ENCODE assay signal across 8 mouse cellular contexts in genomic region chr6:124828868-124829798, GRCm38 (mm10). TPM values are rescaled to one million over a fixed set of nuclear protein-coding genes. Genes with fewer than 3 reads are reported as not detected.
DNase-seq lines count a peak whose midpoint lies in the region; ATAC-seq lines count a peak whose summit lies in the region.

Gene Usp5 (minus strand): TSS chr6:124829484.
Gene Cdca3 (plus strand): TSS chr6:124829547.

- peak; percentile 94 for ATAC-seq in intestine, embryonic 14.5 days (replicated peaks; ENCODE audit: low FRiP score, low TSS enrichment, low read depth)

- WGBS in intestine, embryonic 14.5 days = under 1% methylated on average over 55 of the region's 55 CpGs

- H3K36me3 ChIP-seq in intestine, embryonic 14.5 days (ENCODE audit: control insufficient read depth, insufficient read depth, low read length) = peaks cover 50% of the 10 kb centered on the region

- no peaks in the 10 kb centered on the region for H3K9me3 ChIP-seq in intestine, embryonic 14.5 days (ENCODE audit: control insufficient read depth, low read length)

- peak within 1 kb of the TSS; percentile 78 for H3K9ac ChIP-seq in intestine, embryonic 14.5 days (ENCODE audit: low read length)

- H3K4me1 ChIP-seq in intestine, embryonic 14.5 days (replicated peaks; ENCODE audit: control insufficient read depth, insufficient read depth, low read length) = peaks cover 6% of the 10 kb centered on the region; the same call in 1 of the 2 replicates

- H3K27me3 ChIP-seq in intestine, embryonic 14.5 days (replicated peaks; ENCODE audit: control insufficient read depth, insufficient read depth, low read length) = no peaks in the 10 kb centered on the region

- H3K4me2 ChIP-seq in intestine, embryonic 14.5 days (ENCODE audit: low read length) = peak within 1 kb of the TSS; percentile 85

- H3K4me3 ChIP-seq in intestine, embryonic 14.5 days (ENCODE audit: low read depth, low read length) = peak within 1 kb of the TSS; percentile 69

- intact Hi-C loops in left cerebral cortex, postnatal 14 days (cut with DNase I) = no loop called here

- peak within 1 kb of the TSS; percentile 96 for H3K27ac ChIP-seq in intestine, embryonic 14.5 days (ENCODE audit: low read depth)

- peak; percentile 90 to 91 for DNase-seq in adrenal gland, adult 18-20 months (ENCODE audit: low spot score in 2 of 2)
- peak; percentile 100 for DNase-seq in embryo, embryonic 11 days
- peak; percentile 100 for DNase-seq in gastrocnemius, postnatal 25 days
- peak; percentile 98 for DNase-seq in intestine, embryonic 14.5 days (ENCODE audit: low spot score)
- peak; percentile 99 for DNase-seq in left cerebral cortex, postnatal 14 days (ENCODE audit: low spot score in 2 of 2)
- DNase-seq in mesoderm, embryonic 11.5 days (ENCODE audit: low read depth, low spot score) = peak; percentile 100
- DNase-seq in right cerebral cortex, postnatal 36 days (ENCODE audit: low spot score in 2 of 2) = peak; percentile 99
- DNase-seq in yolk sac, embryonic 10.5 days (ENCODE audit: low spot score) = peak; percentile 100

RNA-seq across cellular contexts. Expression of gene Usp5, which starts in this region (rescaled TPM):
- 100 to 1,000 TPM; 107 to 128 TPM for total RNA-seq in adrenal gland, adult 18-20 months (2021)
- total RNA-seq in gastrocnemius, postnatal 25 days (2021) = 10 to 100 TPM; 42.1 to 44.0 TPM
- 126 and 127 TPM in 2 replicates for polyA plus RNA-seq in intestine, embryonic 14.5 days (2014; fragmentation: Nextera tagmentation; extraction: Ambion mirVana)
- 100 to 1,000 TPM; 178 to 184 TPM for total RNA-seq in left cerebral cortex, postnatal 14 days (2021)

RNA-seq across cellular contexts. Expression of gene Cdca3, which starts in this region (rescaled TPM):
- 1 to 10 TPM in 1 of 2 experiments, under 1 TPM in 1; 0.77 to 2.7 TPM for total RNA-seq in adrenal gland, adult 18-20 months (2021)
- 1 to 10 TPM; 1.2 TPM for total RNA-seq in gastrocnemius, postnatal 25 days (2021)
- polyA plus RNA-seq in intestine, embryonic 14.5 days (2014; fragmentation: Nextera tagmentation; extraction: Ambion mirVana) = 178 and 183 TPM in 2 replicates
- 1 to 10 TPM; 1.6 to 1.7 TPM for total RNA-seq in left cerebral cortex, postnatal 14 days (2021)

Comparison
In these comparisons a context has a peak if more than half of its experiments do, and no peak if none do; other contexts are left out.
1. Peak in every context shown above with its lines: DNase-seq, ATAC-seq, H3K4me3 ChIP-seq and H3K27ac ChIP-seq.